Mouse (Mus musculus) megakaryocyte, embryonic 14.5 days (primary cell): ENCODE results near the gene Safb.

Experiments
- FLI1 ChIP-seq: IDR thresholded peaks from 2 replicates; pipeline ENCODE4 v1.6.1; 2012; ENCODE audit warnings: low read length, inconsistent platforms, mixed read lengths
- GATA1 ChIP-seq: IDR thresholded peaks from 3 replicates; pipeline ENCODE4 v1.6.1; 2012; ENCODE audit warnings: mixed read lengths, low read length, inconsistent platforms, borderline replicate concordance

- no peak for TF ChIP-seq GATA1
- no peak for TF ChIP-seq FLI1
Observed at GRCm38 (mm10) chr17:56583071-56583470, 1.6 kb upstream of the Safb start.
